Mouse (Mus musculus): Measurements from ENCODE around the gene Plod3. TPM values are rescaled to one million over a fixed set of nuclear protein-coding genes. Genes with fewer than 3 reads are reported as not detected.
A peak's percentile ranks its signal among the peaks of the same experiment; 100 is the strongest.

Gene Plod3
- total and polyA plus RNA-seq, 2 experiments from 2014 or later: 21.7 to 37.1 TPM

- DNase-seq (ENCODE audit: low spot score) (no peak), ATAC-seq (ENCODE audit: insufficient read depth, low read depth) (no peak)
- H3K9ac ChIP-seq (replicated peaks; ENCODE audit: low read depth, low read length): no peak overlapping the region
- no peaks in the 10 kb centered on the region; the same call in 1 of the 2 replicates for H3K4me1 ChIP-seq (ENCODE audit: control insufficient read depth, insufficient read depth)
- WGBS: 92% methylated on average over 6 of the region's 6 CpGs
- H3K4me3 ChIP-seq (ENCODE audit: low read depth, low read length): no peak overlapping the region
- peaks cover 26% of the 10 kb centered on the region for H3K36me3 ChIP-seq (replicated peaks; ENCODE audit: control insufficient read depth, insufficient read depth, low read length)
- H3K9me3 ChIP-seq (replicated peaks; ENCODE audit: control insufficient read depth, low read length): no peaks in the 10 kb centered on the region
- H3K4me2 ChIP-seq (ENCODE audit: low read depth, low read length): no peak overlapping the region
- no peak for TF ChIP-seq EP300 (IDR thresholded peaks at IDR 0.05; ENCODE audit: low read depth)
- no peak for TF ChIP-seq CTCF (IDR thresholded peaks at IDR 0.05; ENCODE audit: low read depth)
- no peaks in the 10 kb centered on the region for H3K27me3 ChIP-seq (ENCODE audit: control insufficient read depth, insufficient read depth, low read length)
- H3K27ac ChIP-seq (ENCODE audit: low read depth): no peak overlapping the region
These were observed 26.8 kb upstream of the Plod3 start for GRCm38 (mm10) chr5:136960053-136960452.

GRCm38 (mm10) chr5:136961334-136961982 is 25.4 kb upstream of the Plod3 start:
- no peaks in the 10 kb centered on the region for H3K27me3 ChIP-seq (ENCODE audit: control insufficient read depth, insufficient read depth, low read length)
- DNase-seq (ENCODE audit: low spot score) (no peak), ATAC-seq (ENCODE audit: insufficient read depth, low read depth) (no peak)
- H3K9me3 ChIP-seq (replicated peaks; ENCODE audit: control insufficient read depth, low read length): no peaks in the 10 kb centered on the region
- peak overlapping the region; percentile 79 for H3K9ac ChIP-seq (replicated peaks; ENCODE audit: low read depth, low read length)
- peak overlapping the region; percentile 86 for H3K4me2 ChIP-seq (ENCODE audit: low read depth, low read length)
- no peak for TF ChIP-seq EP300 (IDR thresholded peaks at IDR 0.05; ENCODE audit: low read depth)
- no peak for TF ChIP-seq CTCF (IDR thresholded peaks at IDR 0.05; ENCODE audit: low read depth)
- H3K27ac ChIP-seq (ENCODE audit: low read depth): peak overlapping the region; percentile 88
- H3K4me3 ChIP-seq (ENCODE audit: low read depth, low read length): peak overlapping the region; percentile 84
- H3K36me3 ChIP-seq (replicated peaks; ENCODE audit: control insufficient read depth, insufficient read depth, low read length): peaks cover 40% of the 10 kb centered on the region
- 24% methylated on average over 5 of the region's 5 CpGs for WGBS
- H3K4me1 ChIP-seq (ENCODE audit: control insufficient read depth, insufficient read depth): peaks cover 9% of the 10 kb centered on the region; the same call in 1 of the 2 replicates

GRCm38 (mm10) chr5:136961983-136962461 is 24.8 kb upstream of the Plod3 start:
- ATAC-seq (ENCODE audit: insufficient read depth, low read depth) (peak; percentile 89), DNase-seq (ENCODE audit: low spot score) (peak; percentile 91)
- Histone ChIP-seq H3K27ac (ENCODE audit: low read depth) (peak overlapping the region; percentile 88), H3K27me3 (ENCODE audit: control insufficient read depth, insufficient read depth, low read length) (no peaks in the 10 kb centered on the region), H3K4me3 (ENCODE audit: low read depth, low read length) (peak overlapping the region; percentile 84), H3K36me3 (replicated peaks; ENCODE audit: control insufficient read depth, insufficient read depth, low read length) (peaks cover 41% of the 10 kb centered on the region), H3K4me1 (ENCODE audit: control insufficient read depth, insufficient read depth) (peaks cover 14% of the 10 kb centered on the region; the same call in 1 of the 2 replicates), H3K9me3 (replicated peaks; ENCODE audit: control insufficient read depth, low read length) (no peaks in the 10 kb centered on the region), H3K9ac (replicated peaks; ENCODE audit: low read depth, low read length) (peak overlapping the region; percentile 79), H3K4me2 (ENCODE audit: low read depth, low read length) (peak overlapping the region; percentile 86)
- under 1% methylated on average over 20 of the region's 20 CpGs for WGBS
- TF ChIP-seq EP300 (IDR thresholded peaks at IDR 0.05; ENCODE audit: low read depth) (no peak), CTCF (IDR thresholded peaks at IDR 0.05; ENCODE audit: low read depth) (peak; percentile 6; the same call in 1 of the 2 replicates)

GRCm38 (mm10) chr5:136962501-136962900 is 24.3 kb upstream of the Plod3 start:
- H3K4me2 ChIP-seq (ENCODE audit: low read depth, low read length): peak overlapping the region; percentile 86
- H3K36me3 ChIP-seq (replicated peaks; ENCODE audit: control insufficient read depth, insufficient read depth, low read length): peaks cover 37% of the 10 kb centered on the region
- WGBS: 1% methylated on average over 10 of the region's 10 CpGs
- peak overlapping the region; percentile 79 for H3K9ac ChIP-seq (replicated peaks; ENCODE audit: low read depth, low read length)
- H3K27ac ChIP-seq (ENCODE audit: low read depth): peak overlapping the region; percentile 88
- no peak for TF ChIP-seq EP300 (IDR thresholded peaks at IDR 0.05; ENCODE audit: low read depth)
- TF ChIP-seq CTCF (IDR thresholded peaks at IDR 0.05; ENCODE audit: low read depth): peak; percentile 91
- peak; percentile 76 for ATAC-seq (ENCODE audit: insufficient read depth, low read depth)
- no peaks in the 10 kb centered on the region for H3K27me3 ChIP-seq (ENCODE audit: control insufficient read depth, insufficient read depth, low read length)
- peak overlapping the region; percentile 84 for H3K4me3 ChIP-seq (ENCODE audit: low read depth, low read length)
- H3K9me3 ChIP-seq (replicated peaks; ENCODE audit: control insufficient read depth, low read length): no peaks in the 10 kb centered on the region
- DNase-seq (ENCODE audit: low spot score): peak; percentile 85
- peaks cover 18% of the 10 kb centered on the region; the same call in 1 of the 2 replicates for H3K4me1 ChIP-seq (ENCODE audit: control insufficient read depth, insufficient read depth)

- H3K4me1 ChIP-seq (ENCODE audit: control insufficient read depth, insufficient read depth): peaks cover 21% of the 10 kb centered on the region; the same call in 1 of the 2 replicates
- H3K27ac ChIP-seq (ENCODE audit: low read depth): no peak overlapping the region
- TF ChIP-seq CTCF (IDR thresholded peaks at IDR 0.05; ENCODE audit: low read depth): no peak
- no peak for TF ChIP-seq EP300 (IDR thresholded peaks at IDR 0.05; ENCODE audit: low read depth)
These were observed 23.8 kb upstream of the Plod3 start for GRCm38 (mm10) chr5:136962966-136963540.

More at GRCm38 (mm10) chr5:136962966-136963540, 23.8 kb upstream of the Plod3 start:
- no peak for DNase-seq (ENCODE audit: low spot score)
- peaks cover 34% of the 10 kb centered on the region for H3K36me3 ChIP-seq (replicated peaks; ENCODE audit: control insufficient read depth, insufficient read depth, low read length)
- H3K4me3 ChIP-seq (ENCODE audit: low read depth, low read length): peak overlapping the region; percentile 84
- no peak overlapping the region for H3K9ac ChIP-seq (replicated peaks; ENCODE audit: low read depth, low read length)
- H3K27me3 ChIP-seq (ENCODE audit: control insufficient read depth, insufficient read depth, low read length): no peaks in the 10 kb centered on the region
- peak overlapping the region; percentile 86 for H3K4me2 ChIP-seq (ENCODE audit: low read depth, low read length)
- no peaks in the 10 kb centered on the region for H3K9me3 ChIP-seq (replicated peaks; ENCODE audit: control insufficient read depth, low read length)
- no peak for ATAC-seq (ENCODE audit: insufficient read depth, low read depth)
- 73% methylated on average over 8 of the region's 8 CpGs for WGBS

Measured in heart, postnatal 0 days (tissue).